Mouse (Mus musculus) liver, postnatal 0 days (tissue): ENCODE measurements around the gene Endog. TPM values are rescaled to one million over a fixed set of nuclear protein-coding genes. Genes with fewer than 3 reads are reported as not detected.

Experiments used
- ATAC-seq: fragments of 200-750 bp; cut with Nextera tagmentation; 2 replicates; pipeline ENCODE4 v1.8.0; 2017; ENCODE audit warnings: mild to moderate bottlenecking, moderate library complexity
- DNase-seq: peaks from one replicate; pipeline ENCODE4 v3.0.0-alpha.2; 2016
- H3K27ac ChIP-seq: fragments of 300-500 bp; sonication (generic); 2 replicates; pipeline ENCODE4 v1.5.1; 2014; ENCODE audit warnings: antibody characterized with exemption, moderate library complexity, mild to moderate bottlenecking, low read depth
- H3K27me3 ChIP-seq: fragments of 300-500 bp; sonication (generic); 2 replicates; pipeline ENCODE4 v1.6.1; 2014; ENCODE audit warnings: low read length, control low read depth, mixed read lengths; ENCODE audit not compliant: insufficient read depth
- H3K36me3 ChIP-seq: fragments of 300-500 bp; sonication (generic); replicated peaks from 2 replicates; pipeline ENCODE4 v1.6.1; 2014; ENCODE audit warnings: mild to moderate bottlenecking, control low read depth, low read length, moderate library complexity, mixed read lengths; ENCODE audit not compliant: insufficient read depth
- H3K4me1 ChIP-seq: fragments of 300-500 bp; sonication (generic); 2 replicates; pipeline ENCODE4 v1.6.1; 2014; ENCODE audit warnings: antibody characterized with exemption, mild to moderate bottlenecking, control low read depth; ENCODE audit not compliant: insufficient read depth
- H3K4me2 ChIP-seq: fragments of 300-500 bp; sonication (generic); 2 replicates; pipeline ENCODE4 v1.6.1; 2014; ENCODE audit warnings: low read depth, mild to moderate bottlenecking, low read length, moderate library complexity, mixed read lengths
- H3K4me3 ChIP-seq: fragments of 300-500 bp; sonication (generic); 2 replicates; pipeline ENCODE4 v1.5.1; 2014; ENCODE audit warnings: low read depth, low read length
- H3K9ac ChIP-seq: fragments of 300-500 bp; sonication (generic); replicated peaks from 2 replicates; pipeline ENCODE4 v1.6.1; 2014; ENCODE audit warnings: mild to moderate bottlenecking, moderate library complexity
- H3K9me3 ChIP-seq: fragments of 300-500 bp; sonication (generic); 2 replicates; pipeline ENCODE4 v1.6.1; 2016; ENCODE audit warnings: mild to moderate bottlenecking, control low read depth, low read length, mixed read lengths
- CTCF ChIP-seq: sonication (generic); IDR thresholded peaks from 2 replicates; pipeline ENCODE4 v1.5.1; 2016; ENCODE audit warnings: antibody characterized with exemption, low read depth
- EP300 ChIP-seq: IDR thresholded peaks from 2 replicates; pipeline ENCODE4 v1.6.1; 2016; ENCODE audit warnings: antibody characterized with exemption, low read depth, mild to moderate bottlenecking
- WGBS: fragments of 180-500 bp; shearing (Covaris S2); extraction: QIAGEN DNeasy Blood & Tissue Kit; methylation state at CpG from one replicate; pipeline ENCODE4 v1.1.7; 2014; ENCODE audit not compliant: insufficient replicate concordance; 5-methylcytosine and 5-hydroxymethylcytosine counted together
- polyA plus RNA-seq: library from polyadenylated mRNA; unstranded; fragments of >200 nt; fragmentation: Nextera tagmentation; extraction: Ambion mirVana; gene quantifications from 2 replicates; pipeline ENCODE4 v1.2.1, GENCODE M21; 2015

The Endog gene
- polyA plus RNA-seq, 1 experiment from 2014 or later: 51.2 TPM

- no peak for TF ChIP-seq EP300
- no peak for TF ChIP-seq CTCF
- H3K4me1 ChIP-seq: peaks cover 5% of the 10 kb centered on the region
- DNase-seq: no peak
- ATAC-seq: peak; percentile 28
- 66% methylated on average over 3 of the region's 3 CpGs for WGBS
- no peaks in the 10 kb centered on the region for H3K9me3 ChIP-seq
- H3K9ac ChIP-seq: no peak overlapping the region
- no peaks in the 10 kb centered on the region for H3K27me3 ChIP-seq
- H3K4me2 ChIP-seq: no peak overlapping the region
- H3K4me3 ChIP-seq: no peak overlapping the region
- H3K36me3 ChIP-seq: peaks cover 21% of the 10 kb centered on the region
- no peak overlapping the region for H3K27ac ChIP-seq
Observed at GRCm38 (mm10) chr2:30185681-30186080, 14.4 kb downstream of the Endog start.

GRCm38 (mm10) chr2:30191790-30192580 lies 20.7 kb downstream of the Endog start:
- Histone ChIP-seq H3K27ac (no peak overlapping the region), H3K27me3 (no peaks in the 10 kb centered on the region), H3K4me2 (no peak overlapping the region), H3K4me3 (no peak overlapping the region), H3K36me3 (peaks cover 5% of the 10 kb centered on the region), H3K4me1 (peaks cover under 1% of the 10 kb centered on the region; the same call in 1 of the 2 replicates), H3K9ac (no peak overlapping the region), H3K9me3 (no peaks in the 10 kb centered on the region)
- DNase-seq: no peak
- ATAC-seq: no peak
- no peak for TF ChIP-seq EP300
- TF ChIP-seq CTCF: no peak
- 74% methylated on average over 12 of the region's 12 CpGs for WGBS

GRCm38 (mm10) chr2:30194656-30195055 lies 23.4 kb downstream of the Endog start:
- WGBS: 82% methylated on average over 3 of the region's 3 CpGs
- ATAC-seq (no peak), DNase-seq (no peak)
- no peak for TF ChIP-seq CTCF
- no peak overlapping the region for H3K4me2 ChIP-seq
- no peak overlapping the region for H3K4me3 ChIP-seq
- peaks cover 2% of the 10 kb centered on the region for H3K36me3 ChIP-seq
- no peak overlapping the region for H3K9ac ChIP-seq
- no peak overlapping the region for H3K27ac ChIP-seq
- H3K9me3 ChIP-seq: no peaks in the 10 kb centered on the region
- H3K4me1 ChIP-seq: peaks cover 7% of the 10 kb centered on the region
- H3K27me3 ChIP-seq: no peaks in the 10 kb centered on the region

GRCm38 (mm10) chr2:30198021-30198420 lies 26.7 kb downstream of the Endog start:
- Histone ChIP-seq H3K27ac (peak overlapping the region; percentile 94), H3K27me3 (no peaks in the 10 kb centered on the region), H3K4me3 (no peak overlapping the region), H3K36me3 (no peaks in the 10 kb centered on the region), H3K4me1 (peaks cover 9% of the 10 kb centered on the region), H3K9ac (peak overlapping the region; percentile 34; the same call in 1 of the 2 replicates), H3K9me3 (no peaks in the 10 kb centered on the region), H3K4me2 (no peak overlapping the region)
- 72% methylated on average over 4 of the region's 4 CpGs for WGBS
- ATAC-seq: no peak
- TF ChIP-seq CTCF: no peak
- no peak for TF ChIP-seq EP300
- DNase-seq: no peak

- Histone ChIP-seq H3K36me3 (no peaks in the 10 kb centered on the region), H3K4me2 (no peak overlapping the region), H3K9ac (0 out of 2 replicates have a peak overlapping the region, but pooled peaks have one; percentile 26), H3K27me3 (no peaks in the 10 kb centered on the region), H3K4me3 (no peak overlapping the region), H3K9me3 (no peaks in the 10 kb centered on the region), H3K27ac (peak overlapping the region; percentile 94), H3K4me1 (peaks cover 15% of the 10 kb centered on the region)
- WGBS: 21% methylated on average over 1 of the region's 1 CpGs
- TF ChIP-seq EP300: peak; percentile 89
- no peak for TF ChIP-seq CTCF
- DNase-seq: no peak
- peak; percentile 86 for ATAC-seq
Observed at GRCm38 (mm10) chr2:30199984-30200383, 28.7 kb downstream of the Endog start.

GRCm38 (mm10) chr2:30200388-30200925 lies 29.2 kb downstream of the Endog start:
- DNase-seq (no peak), ATAC-seq (peak; percentile 61)
- whole genome bisulfite sequencing: 50% methylated on average over 5 of the region's 5 CpGs
- H3K9me3 ChIP-seq: no peaks in the 10 kb centered on the region
- peak overlapping the region; percentile 90 for H3K27ac ChIP-seq
- H3K27me3 ChIP-seq: no peaks in the 10 kb centered on the region
- TF ChIP-seq CTCF (no peak), EP300 (no peak)
- H3K36me3 ChIP-seq: no peaks in the 10 kb centered on the region
- H3K4me3 ChIP-seq: no peak overlapping the region
- H3K4me1 ChIP-seq: peaks cover 15% of the 10 kb centered on the region
- peak overlapping the region; percentile 31; the same call in 1 of the 2 replicates for H3K4me2 ChIP-seq
- H3K9ac ChIP-seq: 0 out of 2 replicates have a peak overlapping the region, but pooled peaks have one; percentile 41
